Mouse (Mus musculus): ENCODE measurements around the gene Manba.

Gene Manba

DNA sequence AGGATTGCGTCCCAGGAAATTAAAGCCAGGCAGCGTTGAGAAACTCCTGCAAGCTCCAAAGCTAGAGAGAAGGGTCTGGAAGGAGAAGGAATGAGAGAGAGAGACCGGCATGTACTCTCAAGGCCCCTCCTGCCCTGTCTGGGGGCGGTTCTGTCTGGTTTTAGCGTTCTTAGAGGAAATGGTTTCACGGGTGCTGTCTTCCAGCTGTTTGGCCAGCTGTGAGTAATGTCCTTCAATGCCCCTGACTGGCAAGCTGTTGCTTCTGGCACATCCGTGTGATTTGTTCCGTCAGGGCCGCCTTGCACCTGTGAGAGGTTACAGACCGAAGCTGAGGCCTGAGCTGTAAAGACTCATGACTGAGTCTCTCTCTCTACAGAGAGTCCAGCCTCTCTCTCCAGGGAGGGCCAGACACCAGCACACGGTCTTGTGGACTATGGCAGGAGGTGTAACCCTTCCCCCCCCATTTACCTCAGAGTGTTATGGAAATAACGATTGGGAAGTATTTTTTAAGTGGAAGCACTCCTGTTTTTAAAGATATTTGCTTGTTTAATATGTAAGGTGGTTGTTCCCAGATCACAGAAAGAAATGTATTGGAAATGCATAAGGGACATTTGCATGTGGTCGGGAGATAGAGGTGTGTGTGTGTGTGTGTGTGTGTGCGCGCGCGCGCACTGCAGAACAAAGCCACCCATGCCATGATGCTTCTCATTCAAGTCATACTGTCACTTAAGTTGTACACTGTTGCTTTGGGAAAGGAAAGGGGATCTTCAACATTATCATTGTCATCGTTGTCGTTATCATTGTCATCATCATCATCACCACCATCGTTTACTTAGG, 95.2 kb downstream of the Manba start:
- DNase-seq (ENCODE audit: low read depth, low spot score) = no peak

DNA sequence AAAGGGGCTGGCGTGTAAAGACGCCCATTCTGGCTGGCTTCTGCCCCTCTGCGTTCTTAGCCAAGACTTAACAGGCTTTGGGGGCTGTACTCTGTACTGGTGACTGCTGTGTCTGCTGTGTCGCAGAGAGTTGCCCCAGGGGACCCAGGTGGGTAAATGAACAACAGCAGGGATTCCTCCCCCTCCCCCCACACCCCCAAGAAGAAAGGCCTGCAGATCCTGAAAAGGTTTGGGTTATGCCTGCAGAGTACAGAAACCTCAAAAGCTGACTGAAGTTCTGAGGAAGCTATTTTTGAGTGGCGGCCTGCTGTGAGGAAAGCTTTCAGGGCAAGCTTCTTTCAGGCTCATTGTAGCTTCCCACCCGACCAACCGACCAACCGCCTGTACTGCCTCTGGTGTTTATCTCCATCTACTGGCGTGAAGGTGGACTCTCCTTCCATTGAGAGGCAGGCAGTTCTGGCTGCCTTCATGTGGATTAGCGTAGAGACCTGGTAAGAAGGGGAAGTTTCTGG, 96.3 kb downstream of the Manba start:
- peak; percentile 49 for DNase-seq (ENCODE audit: low read depth, low spot score)

DNA sequence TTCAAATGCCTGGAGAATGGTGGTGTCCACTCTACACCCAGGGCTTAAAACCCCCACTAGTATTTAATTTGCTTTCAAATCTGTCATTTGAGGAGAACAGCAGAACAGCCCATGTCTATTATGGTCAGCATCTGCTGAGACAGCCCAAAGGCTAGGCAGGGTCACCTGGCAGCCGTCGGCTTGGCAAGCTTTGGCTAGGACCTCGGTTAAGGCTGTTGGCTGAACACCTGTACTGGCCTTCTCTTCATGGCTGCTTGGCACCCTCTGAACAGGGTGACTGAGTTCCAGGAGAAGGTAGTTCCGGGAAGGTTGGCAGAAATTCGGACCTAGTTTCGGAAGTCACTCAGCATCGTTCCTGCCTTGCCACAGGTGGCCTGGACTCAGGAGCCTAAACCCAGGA, 96.8 kb downstream of the Manba start:
- no peak for DNase-seq (ENCODE audit: low read depth, low spot score)

DNA sequence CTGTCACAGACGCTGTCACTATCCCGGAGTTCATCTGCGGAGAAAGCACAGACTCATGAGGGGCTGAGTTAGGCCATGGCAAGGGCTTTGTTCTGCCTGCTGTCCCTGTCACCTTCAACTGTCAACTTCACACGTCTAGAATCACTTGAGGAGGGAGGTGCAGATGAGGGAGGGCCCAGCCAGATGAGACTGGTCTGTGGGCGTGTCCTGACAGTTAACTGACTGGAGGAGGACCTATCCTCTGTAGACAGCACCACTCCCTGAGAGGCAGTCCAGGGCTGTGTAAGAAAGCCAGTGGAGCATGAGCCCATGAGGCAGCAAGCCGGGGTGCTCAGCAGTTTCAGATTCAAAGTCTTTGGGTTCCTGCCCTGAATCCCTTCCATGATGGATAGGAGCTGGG, 100.1 kb downstream of the Manba start:
- DNase-seq (ENCODE audit: low read depth, low spot score) = peak; percentile 7

DNA sequence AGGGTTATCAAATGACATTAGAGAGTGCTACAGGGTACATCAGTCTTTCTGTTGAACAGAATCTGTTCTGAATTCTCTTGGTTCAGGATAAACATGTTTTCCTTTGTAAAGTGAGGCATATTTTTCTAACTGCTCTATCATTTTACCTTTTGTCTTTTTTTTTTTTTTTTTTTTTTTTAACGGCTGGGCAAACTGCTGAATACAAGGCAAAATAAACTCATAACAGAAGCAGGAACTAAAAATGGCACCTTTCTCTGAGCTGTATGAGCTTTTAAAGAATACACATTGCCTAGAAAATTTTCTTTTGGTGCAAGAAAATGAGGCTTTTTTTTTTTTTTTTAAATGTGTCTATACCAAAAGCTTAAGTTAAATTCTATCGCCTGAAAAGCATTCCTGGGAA, 100.6 kb downstream of the Manba start:
- DNase-seq (ENCODE audit: low read depth, low spot score) = no peak

DNA sequence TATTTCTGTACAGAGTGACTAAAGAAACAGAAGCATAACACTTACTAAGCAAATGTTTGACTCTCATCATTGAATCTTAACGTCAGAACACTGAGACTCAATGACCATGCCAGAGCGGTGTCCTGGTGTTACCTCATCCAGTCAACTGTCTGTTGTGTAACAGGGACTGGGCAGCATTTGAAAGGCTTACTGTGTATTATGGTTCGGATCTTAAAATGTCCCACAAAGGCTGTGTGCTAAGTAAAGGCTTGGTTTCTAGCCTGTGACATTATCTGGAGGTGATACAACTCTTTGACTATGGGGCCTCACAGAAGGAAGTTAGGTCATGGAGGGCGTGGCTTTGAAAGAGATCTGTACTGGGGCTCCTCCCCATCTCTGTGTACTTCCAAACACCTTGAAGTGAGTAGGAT, 101.1 kb downstream of the Manba start:
- DNase-seq (ENCODE audit: low read depth, low spot score) = peak; percentile 6

DNA sequence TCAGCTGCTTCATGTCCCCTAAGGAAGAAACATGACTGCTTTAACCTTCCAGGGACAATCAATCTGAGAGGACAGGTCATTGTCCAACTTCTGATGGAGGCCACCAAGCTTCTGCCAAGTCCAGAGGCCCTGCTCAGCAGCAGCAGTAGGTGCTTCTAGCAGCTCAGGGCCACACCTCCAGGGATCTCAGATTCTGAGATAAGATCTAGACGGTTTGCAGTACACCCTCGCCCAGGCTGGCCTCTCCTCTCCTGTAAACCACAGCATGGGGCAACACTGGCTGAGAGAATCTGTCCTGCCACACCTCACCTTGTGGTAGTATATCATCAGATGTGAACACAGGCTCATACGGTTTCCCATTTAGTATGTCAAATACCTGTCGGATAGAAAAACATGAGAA, 105.1 kb downstream of the Manba start:
- DNase-seq (ENCODE audit: low read depth, low spot score) = no peak

DNA sequence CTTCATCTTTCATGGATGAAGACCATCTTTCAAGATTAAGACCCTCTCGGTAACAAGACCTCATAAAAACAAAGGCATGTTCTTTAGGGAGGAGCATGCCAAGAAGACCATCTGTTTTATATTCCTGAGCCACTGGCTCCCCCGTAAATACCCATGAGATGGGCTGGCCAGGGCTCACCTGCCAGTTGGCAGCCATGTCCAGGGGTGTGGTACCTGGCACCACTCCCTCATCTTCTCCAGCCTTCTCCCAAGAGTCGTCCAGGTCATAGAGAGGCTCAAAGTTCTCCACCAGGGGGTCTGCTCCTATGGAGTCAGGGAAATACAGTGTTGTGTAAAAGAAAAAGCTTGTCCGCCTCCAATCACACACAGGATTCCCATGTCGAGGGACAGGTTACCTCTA, 106.0 kb downstream of the Manba start:
- no peak for DNase-seq (ENCODE audit: low read depth, low spot score)

DNA sequence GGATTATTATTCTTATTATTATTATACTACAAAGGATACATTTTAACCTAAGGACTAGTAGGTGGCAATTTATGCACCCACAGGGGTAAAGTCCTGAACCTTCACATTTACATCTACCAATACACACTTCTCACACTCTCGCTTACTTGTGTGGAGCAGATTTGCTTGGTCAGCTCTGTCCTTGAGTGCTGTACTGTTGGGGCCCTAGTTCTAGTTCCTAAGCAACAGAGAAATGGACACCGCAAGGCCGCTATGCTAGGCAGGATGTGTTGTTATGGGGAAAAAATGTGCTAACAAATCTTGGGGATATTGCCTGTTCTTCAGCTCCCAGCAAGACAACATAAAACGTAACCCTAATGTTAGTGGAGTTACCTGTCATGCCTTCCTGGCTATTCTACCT, 106.6 kb downstream of the Manba start:
- DNase-seq (ENCODE audit: low read depth, low spot score) = no peak

DNA sequence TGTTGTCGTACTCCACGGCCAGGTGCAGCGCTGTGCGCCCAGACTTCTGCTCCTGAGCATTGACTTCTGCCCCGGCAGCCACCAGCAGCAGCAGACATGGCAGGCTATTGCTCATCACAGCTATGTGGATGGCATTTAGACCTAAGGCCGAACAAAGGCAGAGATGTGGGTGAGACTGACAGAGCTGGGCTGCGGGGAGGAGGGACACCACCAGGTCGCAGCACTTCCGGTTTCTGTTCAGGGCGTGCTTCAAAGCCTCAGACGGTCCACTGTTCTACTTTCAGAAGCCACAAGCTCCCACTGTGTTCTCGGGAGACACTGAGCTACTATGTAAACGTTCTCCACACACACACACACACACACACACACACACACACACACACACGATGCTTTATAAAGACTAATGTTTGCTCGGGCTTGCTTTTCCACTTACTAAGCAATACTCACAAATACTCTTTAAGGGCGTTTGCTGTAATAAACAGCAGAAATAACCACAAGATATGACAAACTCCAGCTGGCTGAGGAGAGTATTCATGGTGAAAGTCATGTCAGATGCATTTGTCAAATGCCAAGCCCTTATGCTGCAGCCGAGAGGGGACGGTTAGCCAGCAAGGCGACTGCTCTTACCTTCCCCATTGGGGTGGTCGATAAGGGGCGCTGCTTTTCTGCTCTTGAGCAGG, 109.0 kb downstream of the Manba start:
- DNase-seq (ENCODE audit: low read depth, low spot score) = peak; percentile 80

DNA sequence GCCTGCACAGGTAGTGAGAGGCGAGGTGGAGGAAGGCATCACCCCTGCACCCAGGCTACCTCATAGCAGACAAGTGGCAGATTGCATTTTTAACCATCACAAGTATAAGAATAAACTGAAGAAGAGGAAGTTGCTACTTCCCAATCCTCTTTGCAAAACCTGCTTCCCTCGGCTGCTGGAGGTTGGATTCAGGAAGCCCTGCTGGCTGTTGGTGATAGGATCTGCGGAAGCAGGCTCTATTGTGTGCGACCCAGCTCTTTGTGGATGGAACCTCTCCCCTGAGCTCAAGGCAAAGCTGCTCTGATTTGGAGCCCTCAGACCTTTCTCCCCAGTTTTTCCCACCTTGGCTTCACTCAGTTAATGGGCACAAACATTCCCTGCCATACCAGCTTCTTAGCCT, 111.6 kb downstream of the Manba start:
- DNase-seq (ENCODE audit: low read depth, low spot score) = no peak

DNA sequence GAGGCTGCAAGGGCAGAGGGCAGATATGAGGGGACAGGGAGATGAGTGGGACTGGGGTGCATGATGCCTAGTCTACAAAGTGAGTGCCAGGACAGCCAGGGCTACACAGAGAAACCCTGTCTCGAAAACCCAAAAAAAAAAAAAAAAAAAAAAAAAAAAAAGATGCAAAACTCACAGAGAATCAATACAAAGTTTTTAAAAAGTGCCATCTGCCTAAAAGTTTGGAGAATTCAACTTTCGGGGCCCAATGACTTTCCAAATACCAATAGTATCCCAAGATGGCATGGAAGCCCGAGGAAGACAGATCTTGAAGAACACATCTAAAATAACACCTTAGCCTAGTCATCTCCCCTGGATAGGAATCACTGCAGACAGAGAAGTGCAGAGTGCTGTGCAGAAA, 112.9 kb downstream of the Manba start:
- no peak for DNase-seq (ENCODE audit: low read depth, low spot score)

DNA sequence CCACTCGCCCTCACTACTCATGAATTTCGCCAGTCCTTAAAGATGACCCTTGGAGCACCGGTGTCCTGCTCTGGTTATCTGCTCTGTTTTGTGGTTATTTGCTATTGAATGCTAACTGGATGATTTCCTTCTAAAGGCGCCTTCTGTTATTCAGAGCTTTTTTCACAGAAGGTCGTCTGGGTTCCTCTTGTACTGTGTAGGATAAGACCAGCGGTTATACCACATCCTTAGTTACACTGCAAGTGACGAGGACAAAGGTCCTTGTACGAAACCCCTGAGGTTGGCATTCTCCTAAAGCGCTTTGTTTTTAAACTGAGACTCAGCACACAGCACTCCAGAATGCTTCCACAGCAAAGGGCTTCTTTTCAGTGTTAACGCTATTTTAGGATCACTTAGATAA, 117.3 kb downstream of the Manba start:
- peak; percentile 52 for DNase-seq (ENCODE audit: low read depth, low spot score)

DNA sequence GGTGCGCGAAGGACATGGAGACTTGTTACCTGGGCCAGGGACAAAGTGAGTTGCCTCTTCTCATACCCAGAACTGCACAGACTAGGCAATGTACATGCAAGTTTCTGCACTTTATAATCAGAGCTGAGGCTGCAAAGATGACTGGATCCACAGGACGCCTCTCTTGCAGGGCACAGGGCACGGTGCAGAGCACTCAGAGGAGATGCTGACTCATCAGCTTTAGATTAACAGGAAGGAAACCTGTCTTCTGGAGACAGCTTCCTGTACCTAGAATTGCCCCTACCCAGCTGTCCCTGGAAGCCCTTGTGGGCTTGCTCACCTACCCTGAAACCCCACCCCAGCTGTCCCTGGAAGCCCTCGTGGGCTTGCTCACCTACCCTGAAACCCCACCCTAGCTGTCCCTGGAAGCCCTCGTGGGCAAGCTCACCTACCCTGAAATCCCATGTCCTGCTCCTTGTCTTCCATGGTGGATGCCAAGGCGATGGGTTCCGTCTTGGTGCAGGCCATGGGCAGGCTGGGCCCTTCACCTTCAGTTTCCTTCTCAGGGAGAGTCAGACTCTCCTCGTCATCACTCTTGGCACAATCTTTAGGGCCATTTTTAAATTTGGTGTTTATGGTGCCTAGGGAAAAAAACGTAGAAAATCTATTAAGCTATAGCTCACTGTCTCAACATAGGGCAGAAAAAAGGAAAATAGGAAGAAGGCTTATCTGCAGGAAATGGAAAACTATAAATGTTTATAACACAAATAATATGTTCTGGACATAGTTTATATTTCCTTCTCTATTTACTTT, 119.4 kb downstream of the Manba start:
- DNase-seq (ENCODE audit: low read depth, low spot score) = peak; percentile 59

DNA sequence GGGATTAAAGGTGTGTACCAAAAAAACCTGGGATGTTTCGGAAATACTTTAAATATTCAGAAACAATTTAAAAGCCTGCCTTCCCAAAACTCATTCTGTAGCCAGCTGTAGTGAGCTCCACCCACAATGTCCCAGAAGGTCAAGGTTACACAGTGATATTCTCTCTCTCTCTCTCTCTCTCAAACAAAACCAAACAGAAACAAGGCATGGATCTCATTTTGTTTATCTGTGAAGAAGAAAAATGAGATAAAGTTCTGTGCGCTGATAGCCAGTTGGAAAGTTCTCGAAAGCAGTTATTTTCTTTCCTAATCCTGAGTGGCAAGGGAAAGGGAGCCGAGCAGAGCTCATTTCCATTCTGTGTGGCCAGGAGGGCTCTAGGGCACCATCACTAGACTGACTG, 120.1 kb downstream of the Manba start:
- no peak for DNase-seq (ENCODE audit: low read depth, low spot score)

DNA sequence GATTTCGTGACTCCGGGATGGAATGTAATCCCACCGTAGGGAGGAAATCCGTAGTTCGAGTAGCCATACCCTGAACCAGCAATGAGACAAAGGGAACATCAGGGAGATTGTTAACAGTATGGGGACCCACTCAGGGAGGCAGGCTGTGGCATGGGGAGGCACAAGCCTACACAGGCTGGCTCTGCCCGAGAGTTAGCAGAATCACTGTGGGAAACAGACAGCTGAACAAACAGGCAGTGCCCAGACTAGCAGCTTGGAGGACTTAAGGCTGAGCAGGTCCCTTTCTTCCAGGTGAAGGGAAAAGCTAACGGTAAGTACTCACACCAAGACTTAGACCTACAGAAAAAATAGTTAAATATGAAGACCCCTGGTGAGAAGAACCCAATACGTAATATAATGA, 121.2 kb downstream of the Manba start:
- no peak for DNase-seq (ENCODE audit: low read depth, low spot score)

DNA sequence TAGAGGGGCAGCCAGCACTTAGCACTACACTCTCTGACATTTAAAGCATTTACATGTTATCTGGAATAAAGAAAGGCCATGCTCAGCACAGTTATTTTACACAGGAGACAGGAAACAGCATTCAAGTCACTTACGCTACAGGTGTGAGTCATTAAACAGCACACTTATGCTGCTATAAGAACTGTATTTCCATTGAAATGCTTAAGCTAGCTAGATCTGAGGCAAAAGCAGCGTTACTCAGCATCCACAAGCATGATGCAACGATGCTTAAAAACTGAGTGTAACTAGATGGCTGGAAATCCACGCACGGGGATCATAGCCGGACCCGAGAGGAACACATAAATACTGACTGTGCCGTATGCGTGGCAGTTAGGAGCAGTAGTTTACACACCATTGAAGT, 121.6 kb downstream of the Manba start:
- DNase-seq (ENCODE audit: low read depth, low spot score) = peak; percentile 57

DNA sequence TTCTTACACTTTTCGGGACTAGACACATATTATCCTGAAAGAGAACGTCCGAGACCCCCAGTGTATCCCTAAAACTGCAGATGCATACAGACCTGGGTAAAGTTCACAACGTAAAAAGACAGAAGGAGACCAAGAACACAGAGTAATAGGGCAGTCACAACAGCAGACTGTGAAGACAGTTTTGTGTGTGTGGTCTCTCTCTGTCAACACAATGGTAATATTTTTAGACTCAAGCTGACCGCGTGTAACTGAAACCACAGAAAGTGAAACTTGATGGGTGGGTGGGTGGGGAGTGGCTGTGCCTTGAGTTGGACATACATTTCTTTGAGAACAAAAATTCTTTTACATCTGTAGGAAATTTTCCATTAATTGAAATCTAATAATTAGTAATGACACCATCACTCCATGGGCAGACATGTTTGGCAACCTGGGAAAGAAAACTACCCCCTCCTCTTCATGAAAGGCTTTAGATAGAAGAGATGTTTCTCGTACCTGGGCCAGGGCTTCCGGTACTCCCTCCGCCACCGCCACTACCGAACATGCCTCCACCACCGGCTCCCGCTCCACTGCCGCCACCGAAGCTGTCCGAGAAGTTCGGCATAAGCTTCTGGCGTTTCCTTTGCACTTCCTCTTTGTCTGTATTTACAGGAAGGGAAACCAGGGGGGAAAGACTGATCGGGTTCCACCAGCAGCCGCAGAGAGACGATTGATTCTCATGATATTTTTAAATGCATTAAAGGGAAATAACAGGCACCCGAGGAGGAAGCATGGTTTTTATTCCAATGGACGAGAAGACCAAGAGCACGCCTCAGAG, 122.5 kb downstream of the Manba start:
- DNase-seq (ENCODE audit: low read depth, low spot score) = peak; percentile 54

DNA sequence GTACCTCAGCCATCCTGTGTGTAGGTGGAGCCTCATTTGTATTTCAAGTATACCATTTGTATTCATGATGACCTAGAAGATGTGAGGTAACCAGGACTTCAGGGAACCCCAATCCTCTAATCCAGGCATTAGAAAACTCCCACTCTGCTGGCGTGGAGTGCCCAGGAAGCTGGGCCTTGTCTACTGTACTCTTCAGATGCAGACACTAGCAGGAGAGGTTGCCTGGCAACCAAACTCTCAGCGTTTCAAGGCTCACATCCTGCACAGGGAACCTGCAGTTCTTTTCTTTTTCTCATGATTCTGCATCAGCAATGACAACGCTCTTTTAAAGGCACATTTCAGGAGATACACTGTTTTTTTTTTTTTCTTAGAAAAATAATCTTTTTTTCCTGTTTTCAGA, 124.8 kb downstream of the Manba start:
- peak; percentile 72 for DNase-seq (ENCODE audit: low read depth, low spot score)

DNA sequence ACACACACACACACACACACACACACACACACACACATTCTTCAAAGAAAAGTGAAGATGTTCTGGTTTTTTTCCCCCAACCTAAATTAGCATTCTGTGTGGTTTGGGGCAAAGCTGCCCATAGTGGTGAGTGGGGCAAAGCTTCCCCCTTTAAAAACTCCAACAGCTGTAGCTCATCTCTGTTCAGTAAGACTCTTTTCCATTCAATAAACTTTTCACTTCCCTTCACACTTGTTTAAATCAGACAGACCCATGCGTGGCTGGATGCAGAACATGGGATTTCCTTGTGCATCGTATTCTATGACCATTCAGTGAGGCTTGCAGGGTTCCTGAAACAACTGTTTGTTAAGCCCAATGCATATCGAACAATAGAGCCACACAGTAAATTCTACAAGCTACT, 129.0 kb downstream of the Manba start:
- DNase-seq (ENCODE audit: low read depth, low spot score) = no peak

DNA sequence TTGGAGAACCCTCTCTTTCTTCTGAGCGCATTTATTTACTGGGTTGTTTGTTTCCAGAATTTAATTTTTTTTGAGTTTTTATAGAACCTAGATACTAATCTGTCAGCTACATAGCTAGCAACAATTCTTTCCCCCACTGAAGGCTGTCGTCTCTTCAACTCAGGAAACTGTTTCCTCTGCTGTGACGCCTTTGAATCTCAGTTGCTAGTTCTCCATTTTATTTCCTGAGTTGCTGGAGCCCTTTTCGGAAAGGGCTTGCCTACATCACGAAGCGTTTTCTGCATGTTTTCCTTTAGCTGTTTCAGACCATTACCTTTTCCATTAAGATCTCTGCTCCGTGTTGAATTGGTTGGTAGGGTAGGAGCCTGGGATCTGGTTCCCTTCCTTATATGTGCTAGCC, 131.3 kb downstream of the Manba start:
- no peak for DNase-seq (ENCODE audit: low read depth, low spot score)
